Mouse (Mus musculus): ENCODE results near the gene Zmym4. TPM values are rescaled to one million over a fixed set of nuclear protein-coding genes. Genes with fewer than 3 reads are reported as not detected.
"Not testable (repeated sequence)": the region's sequence is repeated elsewhere in the genome, so short reads cannot be mapped to it uniquely, and the experiment has no call there.

The Zmym4 gene
- polyA plus RNA-seq, 1 experiment from 2014 or later: 3.1 TPM

DNA sequence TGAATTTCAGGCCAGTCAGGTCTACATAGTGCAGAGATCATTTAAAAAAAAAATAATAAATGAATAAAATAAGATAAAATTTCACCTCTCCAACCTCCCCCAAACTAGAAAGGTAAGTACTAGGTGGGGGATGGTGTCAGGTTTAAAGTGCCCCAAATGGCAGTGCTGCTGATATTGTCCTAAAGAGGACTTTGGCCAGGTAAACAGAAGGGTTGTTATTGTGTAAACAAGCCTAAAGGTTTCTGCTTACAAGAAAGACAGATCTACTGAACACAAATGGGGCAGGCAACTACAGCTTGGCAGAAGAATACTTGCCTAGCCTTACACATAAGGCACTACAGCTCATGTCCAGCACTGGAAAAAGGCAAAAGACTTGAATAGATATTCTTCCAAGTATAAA lies 22.6 kb upstream of the Zmym4 start:
- no peak overlapping the region for H3K4me2 ChIP-seq (ENCODE audit: low read depth, low read length)
- H3K9me3 ChIP-seq (replicated peaks; ENCODE audit: control insufficient read depth, low read length): no peaks in the 10 kb centered on the region
- ATAC-seq (ENCODE audit: low read depth): peak; percentile 58
- H3K9ac ChIP-seq (ENCODE audit: low read depth, low read length): no peak overlapping the region
- no peaks in the 10 kb centered on the region for H3K36me3 ChIP-seq (ENCODE audit: control insufficient read depth, insufficient read depth)
- no peaks in the 10 kb centered on the region for H3K27me3 ChIP-seq (ENCODE audit: control insufficient read depth, insufficient read depth, low read depth, low read length)
- H3K27ac ChIP-seq (ENCODE audit: low read length): no peak overlapping the region
- H3K4me1 ChIP-seq (ENCODE audit: control insufficient read depth, low read depth, low read length): no peaks in the 10 kb centered on the region
- H3K4me3 ChIP-seq (ENCODE audit: low read depth, low read length): no peak overlapping the region

GRCm38 (mm10) chr4:126988503-126988902 lies 20.6 kb upstream of the Zmym4 start:
- no peak overlapping the region for H3K9ac ChIP-seq (ENCODE audit: low read depth, low read length)
- peak; percentile 39; the same call in 1 of the 2 replicates for ATAC-seq (ENCODE audit: low read depth)
- H3K4me1 ChIP-seq (ENCODE audit: control insufficient read depth, low read depth, low read length): no peaks in the 10 kb centered on the region
- no peak overlapping the region for H3K4me3 ChIP-seq (ENCODE audit: low read depth, low read length)
- no peaks in the 10 kb centered on the region for H3K9me3 ChIP-seq (replicated peaks; ENCODE audit: control insufficient read depth, low read length)
- no peaks in the 10 kb centered on the region for H3K27me3 ChIP-seq (ENCODE audit: control insufficient read depth, insufficient read depth, low read depth, low read length)
- H3K27ac ChIP-seq (ENCODE audit: low read length): no peak overlapping the region
- no peak overlapping the region for H3K4me2 ChIP-seq (ENCODE audit: low read depth, low read length)
- H3K36me3 ChIP-seq (ENCODE audit: control insufficient read depth, insufficient read depth): no peaks in the 10 kb centered on the region
- WGBS (ENCODE audit: insufficient replicate concordance): 68% methylated on average over 4 of the region's 4 CpGs

DNA sequence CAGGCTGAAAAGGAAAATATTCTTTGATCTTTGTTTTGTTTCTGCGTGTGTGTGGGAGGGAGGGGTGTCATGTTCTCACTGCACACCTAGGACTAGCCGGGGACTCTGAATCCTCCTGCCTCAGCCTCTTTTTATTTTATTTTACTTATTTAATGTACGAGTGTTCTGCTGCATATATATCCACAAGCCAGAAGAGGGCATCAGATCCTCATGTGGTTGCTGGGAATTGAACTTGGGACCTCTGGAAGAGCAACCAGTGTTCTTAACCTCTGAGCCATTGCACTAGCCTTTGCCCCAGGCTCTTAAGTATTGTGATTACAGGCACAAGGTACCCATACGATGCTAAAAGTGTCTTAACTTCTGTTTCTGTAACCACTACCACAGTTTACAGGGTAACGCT lies 18.8 kb upstream of the Zmym4 start:
- Histone ChIP-seq H3K4me1 (ENCODE audit: control insufficient read depth, low read depth, low read length) (no peaks in the 10 kb centered on the region), H3K4me3 (ENCODE audit: low read depth, low read length) (no peak overlapping the region), H3K27me3 (ENCODE audit: control insufficient read depth, insufficient read depth, low read depth, low read length) (no peaks in the 10 kb centered on the region), H3K9ac (ENCODE audit: low read depth, low read length) (no peak overlapping the region), H3K36me3 (ENCODE audit: control insufficient read depth, insufficient read depth) (no peaks in the 10 kb centered on the region), H3K27ac (ENCODE audit: low read length) (no peak overlapping the region), H3K4me2 (ENCODE audit: low read depth, low read length) (no peak overlapping the region), H3K9me3 (replicated peaks; ENCODE audit: control insufficient read depth, low read length) (no peaks in the 10 kb centered on the region)
- WGBS (ENCODE audit: insufficient replicate concordance): 62% methylated on average over 5 of the region's 5 CpGs
- ATAC-seq (ENCODE audit: low read depth): no peak

- 62% methylated on average over 13 of the region's 13 CpGs for WGBS (ENCODE audit: insufficient replicate concordance)
- H3K9ac ChIP-seq (ENCODE audit: low read depth, low read length); H3K27ac ChIP-seq (ENCODE audit: low read length); H3K4me2 ChIP-seq (ENCODE audit: low read depth, low read length); H3K4me3 ChIP-seq (ENCODE audit: low read depth, low read length); H3K9me3 ChIP-seq (replicated peaks; ENCODE audit: control insufficient read depth, low read length); H3K4me1 ChIP-seq (ENCODE audit: control insufficient read depth, low read depth, low read length); ATAC-seq (ENCODE audit: low read depth); H3K27me3 ChIP-seq (ENCODE audit: control insufficient read depth, insufficient read depth, low read depth, low read length); H3K36me3 ChIP-seq (ENCODE audit: control insufficient read depth, insufficient read depth): not testable (repeated sequence)
Measured at GRCm38 (mm10) chr4:126983736-126984525, 16.0 kb upstream of the Zmym4 start.

DNA sequence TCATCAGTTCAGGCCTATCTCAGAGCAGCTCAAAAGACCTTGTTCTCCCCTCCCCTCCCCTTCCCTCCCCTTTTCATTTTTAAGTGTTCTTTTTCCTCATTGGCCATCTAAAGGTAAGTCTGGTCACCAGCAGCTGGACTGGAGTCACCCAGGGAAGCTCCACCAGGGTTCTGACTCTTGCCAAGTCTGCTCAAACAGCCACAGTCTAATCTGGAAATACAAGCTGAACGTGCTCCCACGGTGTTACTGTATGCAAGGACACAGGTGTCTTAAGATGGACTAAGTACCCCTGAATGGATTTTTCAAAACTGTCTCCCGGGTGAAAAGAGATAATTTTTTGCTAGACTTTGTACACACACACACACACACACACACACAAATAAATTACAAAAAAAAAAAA lies 15.4 kb upstream of the Zmym4 start:
- Histone ChIP-seq H3K4me1 (ENCODE audit: control insufficient read depth, low read depth, low read length) (no peaks in the 10 kb centered on the region), H3K4me3 (ENCODE audit: low read depth, low read length) (no peak overlapping the region), H3K27me3 (ENCODE audit: control insufficient read depth, insufficient read depth, low read depth, low read length) (no peaks in the 10 kb centered on the region), H3K27ac (ENCODE audit: low read length) (no peak overlapping the region), H3K4me2 (ENCODE audit: low read depth, low read length) (no peak overlapping the region), H3K9me3 (replicated peaks; ENCODE audit: control insufficient read depth, low read length) (no peaks in the 10 kb centered on the region), H3K36me3 (ENCODE audit: control insufficient read depth, insufficient read depth) (no peaks in the 10 kb centered on the region), H3K9ac (ENCODE audit: low read depth, low read length) (no peak overlapping the region)
- no peak for ATAC-seq (ENCODE audit: low read depth)
- 54% methylated on average over 3 of the region's 3 CpGs for WGBS (ENCODE audit: insufficient replicate concordance)

DNA sequence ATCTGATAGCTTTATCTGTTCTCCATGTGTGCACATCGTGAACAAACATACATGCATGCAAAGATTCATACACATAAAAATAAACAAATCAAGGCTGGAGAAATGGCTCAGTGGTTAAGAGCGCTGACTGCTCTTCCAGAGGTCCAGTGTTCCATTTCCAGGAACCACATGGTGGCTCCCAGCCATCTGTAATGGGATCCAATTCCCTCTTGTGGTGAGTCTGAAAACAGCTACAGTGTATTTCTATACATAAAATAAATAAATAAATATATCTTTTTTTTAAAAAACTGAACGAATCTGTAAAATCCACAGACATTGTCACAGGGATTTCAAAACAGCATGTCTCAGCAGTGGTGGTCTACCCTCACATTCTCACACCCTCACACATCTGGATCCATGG lies 10.8 kb upstream of the Zmym4 start:
- Histone ChIP-seq H3K36me3 (ENCODE audit: control insufficient read depth, insufficient read depth) (no peaks in the 10 kb centered on the region), H3K4me2 (ENCODE audit: low read depth, low read length) (no peak overlapping the region), H3K27me3 (ENCODE audit: control insufficient read depth, insufficient read depth, low read depth, low read length) (no peaks in the 10 kb centered on the region), H3K9me3 (replicated peaks; ENCODE audit: control insufficient read depth, low read length) (no peaks in the 10 kb centered on the region), H3K4me1 (ENCODE audit: control insufficient read depth, low read depth, low read length) (no peaks in the 10 kb centered on the region), H3K9ac (ENCODE audit: low read depth, low read length) (no peak overlapping the region), H3K27ac (ENCODE audit: low read length) (no peak overlapping the region), H3K4me3 (ENCODE audit: low read depth, low read length) (no peak overlapping the region)
- ATAC-seq (ENCODE audit: low read depth): no peak
- WGBS (ENCODE audit: insufficient replicate concordance): 63% methylated on average over 3 of the region's 3 CpGs

DNA sequence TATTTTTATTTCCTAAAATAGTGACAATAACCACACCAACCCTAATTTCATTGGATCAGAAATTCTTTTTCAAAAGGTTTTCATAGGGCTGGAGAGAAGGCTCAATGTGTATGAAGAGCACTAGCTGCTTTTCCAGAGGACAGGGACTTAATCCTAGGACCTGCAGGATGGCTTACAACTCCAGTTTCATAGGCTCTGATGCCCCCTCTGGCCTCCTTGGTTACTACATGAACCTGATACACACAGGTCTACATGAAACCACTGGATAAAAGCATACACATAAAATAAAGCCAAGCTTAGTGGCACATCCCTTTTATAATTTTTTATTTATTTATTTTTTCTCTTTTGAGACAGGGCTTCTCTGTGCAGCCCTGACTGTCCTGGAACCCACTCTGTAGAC lies 9.5 kb upstream of the Zmym4 start:
- no peak overlapping the region for H3K9ac ChIP-seq (ENCODE audit: low read depth, low read length)
- H3K27ac ChIP-seq (ENCODE audit: low read length): no peak overlapping the region
- H3K27me3 ChIP-seq (ENCODE audit: control insufficient read depth, insufficient read depth, low read depth, low read length): no peaks in the 10 kb centered on the region
- H3K4me1 ChIP-seq (ENCODE audit: control insufficient read depth, low read depth, low read length): no peaks in the 10 kb centered on the region
- H3K4me2 ChIP-seq (ENCODE audit: low read depth, low read length): no peak overlapping the region
- H3K36me3 ChIP-seq (ENCODE audit: control insufficient read depth, insufficient read depth): no peaks in the 10 kb centered on the region
- H3K4me3 ChIP-seq (ENCODE audit: low read depth, low read length): no peak overlapping the region
- H3K9me3 ChIP-seq (replicated peaks; ENCODE audit: control insufficient read depth, low read length): no peaks in the 10 kb centered on the region
- no peak for ATAC-seq (ENCODE audit: low read depth)

DNA sequence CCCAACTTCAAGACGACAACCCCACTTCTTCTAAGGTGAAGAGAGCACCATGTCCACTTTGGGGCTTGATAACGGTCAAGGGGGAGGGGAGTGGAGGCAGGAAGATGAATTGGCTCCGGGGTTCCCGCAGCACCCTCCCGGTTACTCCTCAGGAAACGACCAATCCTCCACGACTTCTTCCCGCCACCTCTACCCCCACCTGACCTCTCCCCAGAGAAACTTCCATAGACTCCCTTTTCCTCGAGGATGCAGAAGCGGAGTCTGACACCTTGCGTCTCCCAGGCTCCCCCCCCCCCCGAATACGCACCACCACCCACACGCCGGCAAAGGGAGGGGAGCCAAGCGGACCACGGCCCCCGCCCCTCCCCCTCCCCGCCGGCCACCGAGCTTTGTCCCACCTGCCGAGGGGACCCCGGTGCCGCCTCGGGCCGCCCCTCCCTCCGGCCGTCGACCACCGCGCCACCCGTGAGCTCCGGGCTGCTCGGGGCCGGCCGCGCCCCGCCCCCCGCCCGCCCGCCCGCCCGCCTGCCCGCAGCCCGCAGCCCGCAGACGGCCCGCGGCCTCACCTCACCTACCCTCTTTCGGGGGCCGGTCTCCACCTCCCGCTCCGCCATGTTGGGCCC lies 583 bp downstream of the Zmym4 start:
- peak; percentile 23 for ATAC-seq (ENCODE audit: low read depth)
- no peaks in the 10 kb centered on the region for H3K9me3 ChIP-seq (replicated peaks; ENCODE audit: control insufficient read depth, low read length)
- 3% methylated on average over 27 of the region's 53 CpGs for WGBS (ENCODE audit: insufficient replicate concordance)

GRCm38 (mm10) chr4:126958682-126959081 lies 9.3 kb downstream of the Zmym4 start:
- no peak for ATAC-seq (ENCODE audit: low read depth)
- Histone ChIP-seq H3K27ac (ENCODE audit: low read length) (no peak overlapping the region), H3K4me1 (ENCODE audit: control insufficient read depth, low read depth, low read length) (peaks cover 3% of the 10 kb centered on the region; the same call in 1 of the 2 replicates), H3K9me3 (replicated peaks; ENCODE audit: control insufficient read depth, low read length) (no peaks in the 10 kb centered on the region), H3K4me3 (ENCODE audit: low read depth, low read length) (no peak overlapping the region), H3K4me2 (ENCODE audit: low read depth, low read length) (no peak overlapping the region), H3K27me3 (ENCODE audit: control insufficient read depth, insufficient read depth, low read depth, low read length) (no peaks in the 10 kb centered on the region), H3K9ac (ENCODE audit: low read depth, low read length) (no peak overlapping the region), H3K36me3 (ENCODE audit: control insufficient read depth, insufficient read depth) (no peaks in the 10 kb centered on the region)

More for the DNA sequence above, 583 bp downstream of the Zmym4 start:
- Histone ChIP-seq H3K4me2 (ENCODE audit: low read depth, low read length) (peak overlapping the region; percentile 78), H3K4me1 (ENCODE audit: control insufficient read depth, low read depth, low read length) (peaks cover 5% of the 10 kb centered on the region), H3K27me3 (ENCODE audit: control insufficient read depth, insufficient read depth, low read depth, low read length) (no peaks in the 10 kb centered on the region), H3K4me3 (ENCODE audit: low read depth, low read length) (peak overlapping the region; percentile 84), H3K27ac (ENCODE audit: low read length) (peak overlapping the region; percentile 76), H3K9ac (ENCODE audit: low read depth, low read length) (peak overlapping the region; percentile 88), H3K36me3 (ENCODE audit: control insufficient read depth, insufficient read depth) (no peaks in the 10 kb centered on the region)

Measured in liver, embryonic 16.5 days (tissue).